Mouse (Mus musculus) heart, embryonic 16.5 days (tissue): Measurements from ENCODE around the gene Tmem209. TPM values are rescaled to one million over a fixed set of nuclear protein-coding genes. Genes with fewer than 3 reads are reported as not detected.

Experiments
- ATAC-seq: fragments of 200-750 bp; cut with Nextera tagmentation; replicated peaks from 2 replicates; pipeline ENCODE4 v1.8.0; 2017; ENCODE audit warnings: moderate number of reproducible peaks; ENCODE audit not compliant: insufficient read depth, low FRiP score; ENCODE audit errors: extremely low read depth
- H3K27ac ChIP-seq: fragments of 300-500 bp; sonication (generic); 2 replicates; pipeline ENCODE4 v1.5.1; 2014; ENCODE audit warnings: mild to moderate bottlenecking, low read length, control low read depth, moderate library complexity
- H3K27me3 ChIP-seq: fragments of 300-500 bp; sonication (generic); 2 replicates; pipeline ENCODE4 v1.6.1; 2014; ENCODE audit warnings: low read length, mixed read lengths; ENCODE audit not compliant: control insufficient read depth, insufficient read depth
- H3K36me3 ChIP-seq: fragments of 300-500 bp; sonication (generic); 2 replicates; pipeline ENCODE4 v1.6.1; 2014; ENCODE audit not compliant: control insufficient read depth, insufficient read depth
- H3K4me1 ChIP-seq: fragments of 300-500 bp; sonication (generic); 2 replicates; pipeline ENCODE4 v1.6.1; 2014; ENCODE audit warnings: low read length, mixed read lengths; ENCODE audit not compliant: control insufficient read depth, insufficient read depth
- H3K4me2 ChIP-seq: fragments of 300-500 bp; sonication (generic); 2 replicates; pipeline ENCODE4 v1.6.1; 2014; ENCODE audit warnings: low read depth, mild to moderate bottlenecking, control low read depth, low read length
- H3K4me3 ChIP-seq: fragments of 300-500 bp; sonication (generic); 2 replicates; pipeline ENCODE4 v1.5.1; 2014; ENCODE audit warnings: mild to moderate bottlenecking, control low read depth, low read length
- H3K9ac ChIP-seq: fragments of 300-500 bp; sonication (generic); 2 replicates; pipeline ENCODE4 v1.6.1; 2014; ENCODE audit warnings: low read length, control low read depth
- H3K9me3 ChIP-seq: fragments of 300-500 bp; sonication (generic); replicated peaks from 2 replicates; pipeline ENCODE4 v1.6.1; 2016; ENCODE audit warnings: low read length; ENCODE audit not compliant: control insufficient read depth
- WGBS: fragments of 180-500 bp; shearing (Covaris S2); extraction: QIAGEN DNeasy Blood & Tissue Kit; methylation state at CpG from one replicate; pipeline ENCODE4 v1.1.7; 2014; 5-methylcytosine and 5-hydroxymethylcytosine counted together
- polyA plus RNA-seq: library from polyadenylated mRNA; unstranded; fragments of >200 nt; fragmentation: Nextera tagmentation; extraction: Ambion mirVana; gene quantifications from 2 replicates; pipeline ENCODE4 v1.2.1, GENCODE M21; 2015

The Tmem209 gene
- 21.7 and 27.6 TPM in 2 replicates for polyA plus RNA-seq

DNA sequence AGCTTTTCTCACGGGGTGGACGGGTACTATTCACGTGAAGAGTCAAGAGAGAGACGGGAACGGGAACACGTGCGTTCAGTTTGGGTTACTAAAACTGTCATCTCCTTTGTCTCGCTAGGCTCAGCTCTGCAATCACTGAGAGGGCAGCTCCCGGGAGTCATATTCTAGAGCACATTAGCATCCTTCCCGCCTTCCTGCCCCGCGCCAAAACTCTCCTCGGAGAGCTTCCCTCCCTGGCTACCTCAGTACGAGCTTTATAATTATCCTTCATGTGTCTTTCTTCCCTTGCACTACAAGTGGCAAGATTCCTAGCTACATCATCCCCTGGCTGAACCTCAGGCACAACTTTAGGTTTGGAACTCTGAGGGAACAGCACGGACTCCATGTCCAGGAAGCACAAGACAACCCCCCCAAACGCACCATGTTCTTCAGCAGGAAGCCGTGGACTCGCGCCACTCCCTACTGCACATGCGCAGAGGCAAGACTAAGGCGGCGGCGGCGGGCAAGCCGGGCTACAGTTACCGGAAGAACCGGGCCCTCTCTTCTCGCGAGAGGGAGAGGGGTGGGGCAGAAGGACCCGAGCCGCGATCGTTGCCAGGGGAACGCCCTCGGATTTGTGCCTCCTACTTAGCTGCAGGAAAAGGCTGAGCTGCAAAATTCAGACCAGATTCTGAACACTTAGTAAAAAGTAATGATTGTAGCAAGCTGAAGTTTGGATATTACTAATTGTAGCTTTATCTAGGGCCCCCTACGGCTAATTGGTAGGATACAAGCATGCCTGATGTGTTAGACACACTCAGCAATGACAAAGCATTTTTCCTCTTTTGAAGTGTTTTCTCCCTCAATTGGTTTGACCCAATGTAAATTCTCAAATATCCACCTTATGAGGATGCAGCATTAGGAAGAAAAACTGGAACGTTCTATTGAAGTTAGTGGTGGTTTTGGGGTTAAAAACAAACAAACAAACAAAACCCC, at the start of gene Tmem209, which contains the start of gene Ssmem1:
Gene Tmem209, minus strand, starts transcription at position 519 of the 975 bp plus-strand sequence.
Gene Ssmem1, plus strand, starts transcription at position 585 of the 975 bp plus-strand sequence.
- peak; percentile 99 for ATAC-seq

DNA sequence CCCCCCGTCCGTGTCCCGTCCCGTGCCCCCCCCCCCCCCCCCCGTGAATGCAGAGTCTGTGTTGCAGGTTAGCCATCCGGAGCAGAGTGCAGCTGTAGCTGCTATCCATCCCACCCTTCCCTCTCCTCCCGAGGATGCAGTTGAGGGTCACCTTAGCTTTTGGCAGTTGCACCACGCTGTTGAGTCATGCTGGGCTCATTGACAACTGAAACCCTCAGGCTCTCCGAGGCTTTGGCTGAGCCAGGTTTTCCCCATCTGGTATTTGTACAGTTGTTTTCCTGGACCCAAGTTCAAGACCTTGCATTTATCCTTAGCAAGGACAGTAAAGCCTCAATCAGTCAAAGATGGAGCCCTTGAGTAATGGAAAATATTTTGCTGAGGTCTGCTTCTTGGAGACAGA, 46.5 kb upstream of the Tmem209 start:
- H3K9me3 ChIP-seq = no peaks in the 10 kb centered on the region
- peaks cover 14% of the 10 kb centered on the region for H3K4me1 ChIP-seq
- H3K27ac ChIP-seq = 0 out of 2 replicates have a peak overlapping the region, but pooled peaks have one; percentile 18
- no peak overlapping the region for H3K4me2 ChIP-seq
- no peak overlapping the region for H3K4me3 ChIP-seq
- WGBS = 8% methylated on average over 6 of the region's 9 CpGs
- no peak overlapping the region for H3K9ac ChIP-seq
- 0 out of 2 replicates have a peak, but pooled peaks have one; percentile 30 for ATAC-seq
- H3K27me3 ChIP-seq = no peaks in the 10 kb centered on the region
- no peaks in the 10 kb centered on the region for H3K36me3 ChIP-seq

More for the DNA sequence above, at the start of gene Tmem209, which contains the start of gene Ssmem1:
- peaks cover 12% of the 10 kb centered on the region for H3K36me3 ChIP-seq
- no peaks in the 10 kb centered on the region; the same call in 1 of the 2 replicates for H3K9me3 ChIP-seq
- H3K9ac ChIP-seq = peak within 1 kb of the TSS; percentile 83
- H3K27ac ChIP-seq = peak within 1 kb of the TSS; percentile 99
- under 1% methylated on average over 37 of the region's 37 CpGs for WGBS
- H3K4me1 ChIP-seq = peaks cover 8% of the 10 kb centered on the region
- peak within 1 kb of the TSS; percentile 87 for H3K4me2 ChIP-seq
- H3K27me3 ChIP-seq = no peaks in the 10 kb centered on the region
- peak within 1 kb of the TSS; percentile 68 for H3K4me3 ChIP-seq

DNA sequence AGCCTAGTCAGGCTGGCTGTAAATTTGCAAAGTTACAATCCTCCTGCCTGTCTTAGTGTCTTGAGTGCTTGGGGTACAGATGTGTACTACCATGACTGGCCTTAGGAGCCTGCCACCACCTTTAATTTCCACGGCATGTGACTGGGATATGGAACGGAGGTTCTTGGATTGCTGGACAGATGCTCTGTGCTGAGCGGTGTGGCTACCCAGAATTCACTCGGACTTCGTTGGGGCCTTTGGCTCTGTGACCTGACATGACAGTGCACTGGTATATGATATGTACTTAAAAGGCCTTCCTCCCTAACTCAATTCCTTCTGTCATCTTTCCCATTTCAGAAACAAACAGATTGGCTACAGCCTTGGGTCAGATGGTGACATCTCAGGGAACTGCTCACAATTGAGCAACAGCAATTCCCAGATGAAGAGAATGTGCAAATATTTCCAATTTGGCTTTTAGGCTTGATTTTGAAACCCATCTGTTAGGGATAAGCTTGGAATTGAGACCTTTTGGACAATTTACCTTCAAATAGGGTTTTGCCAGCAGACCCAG, 45.1 kb upstream of the Tmem209 start:
- H3K9me3 ChIP-seq = no peaks in the 10 kb centered on the region
- 82% methylated on average over 5 of the region's 5 CpGs for WGBS
- no peak overlapping the region for H3K4me3 ChIP-seq
- H3K9ac ChIP-seq = no peak overlapping the region
- no peaks in the 10 kb centered on the region for H3K27me3 ChIP-seq
- peaks cover 14% of the 10 kb centered on the region for H3K4me1 ChIP-seq
- H3K4me2 ChIP-seq = no peak overlapping the region
- H3K36me3 ChIP-seq = no peaks in the 10 kb centered on the region
- no peak for ATAC-seq
- no peak overlapping the region for H3K27ac ChIP-seq

DNA sequence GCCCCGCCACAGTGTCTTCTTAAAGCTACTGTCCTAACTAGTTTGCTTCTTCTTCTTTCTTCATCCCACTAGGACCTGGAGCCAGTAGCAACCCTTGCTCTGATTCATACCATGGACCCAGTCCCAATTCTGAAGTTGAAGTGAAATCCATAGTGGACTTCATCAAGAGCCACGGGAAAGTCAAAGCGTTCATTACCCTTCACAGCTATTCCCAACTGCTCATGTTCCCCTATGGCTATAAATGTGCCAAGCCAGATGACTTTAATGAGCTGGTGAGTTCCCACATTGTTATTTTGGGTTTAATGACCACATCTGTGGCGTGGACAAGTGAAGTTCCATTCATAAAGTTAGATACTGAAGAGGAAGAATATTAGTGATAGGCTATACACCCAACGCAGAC, 44.5 kb upstream of the Tmem209 start:
- Histone ChIP-seq H3K4me2 (no peak overlapping the region), H3K9me3 (no peaks in the 10 kb centered on the region), H3K27ac (no peak overlapping the region), H3K4me3 (no peak overlapping the region), H3K27me3 (no peaks in the 10 kb centered on the region), H3K4me1 (peaks cover 18% of the 10 kb centered on the region), H3K36me3 (no peaks in the 10 kb centered on the region), H3K9ac (no peak overlapping the region)
- WGBS = 82% methylated on average over 5 of the region's 5 CpGs
- no peak for ATAC-seq

DNA sequence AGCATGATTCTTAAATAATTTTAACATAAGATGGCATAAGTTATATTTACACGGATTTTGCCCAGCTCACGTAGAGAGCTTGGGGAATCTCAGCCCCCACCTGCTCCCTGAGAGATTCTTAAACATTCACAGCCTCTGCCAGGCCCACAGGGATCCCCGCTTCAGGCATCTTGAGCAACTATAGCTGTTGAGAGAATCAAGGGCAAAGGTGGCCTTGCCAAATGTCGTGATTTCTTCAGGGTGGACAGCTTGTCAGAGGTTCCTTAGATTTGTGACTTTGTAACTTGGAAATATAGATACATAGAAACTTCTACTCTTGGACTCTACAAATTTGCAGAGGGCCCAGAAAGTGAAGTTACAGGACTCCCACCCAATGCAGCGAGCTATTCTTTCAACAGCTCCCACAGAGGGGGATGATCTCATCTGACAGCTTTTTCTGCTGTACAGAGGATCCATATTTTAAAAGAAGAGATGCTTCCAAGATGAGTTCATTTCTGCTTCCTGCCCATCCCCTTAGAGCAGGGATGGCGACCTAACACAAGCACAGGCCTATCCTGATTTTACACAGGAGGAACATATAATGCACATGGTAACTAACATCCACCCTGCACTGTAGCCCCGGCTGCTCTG, 43.9 kb upstream of the Tmem209 start:
- no peak overlapping the region for H3K9ac ChIP-seq
- H3K36me3 ChIP-seq = no peaks in the 10 kb centered on the region
- no peak for ATAC-seq
- no peak overlapping the region for H3K27ac ChIP-seq
- no peaks in the 10 kb centered on the region for H3K9me3 ChIP-seq
- H3K4me1 ChIP-seq = peaks cover 20% of the 10 kb centered on the region
- no peaks in the 10 kb centered on the region for H3K27me3 ChIP-seq
- H3K4me3 ChIP-seq = no peak overlapping the region
- 69% methylated on average over 7 of the region's 7 CpGs for WGBS
- H3K4me2 ChIP-seq = no peak overlapping the region

DNA sequence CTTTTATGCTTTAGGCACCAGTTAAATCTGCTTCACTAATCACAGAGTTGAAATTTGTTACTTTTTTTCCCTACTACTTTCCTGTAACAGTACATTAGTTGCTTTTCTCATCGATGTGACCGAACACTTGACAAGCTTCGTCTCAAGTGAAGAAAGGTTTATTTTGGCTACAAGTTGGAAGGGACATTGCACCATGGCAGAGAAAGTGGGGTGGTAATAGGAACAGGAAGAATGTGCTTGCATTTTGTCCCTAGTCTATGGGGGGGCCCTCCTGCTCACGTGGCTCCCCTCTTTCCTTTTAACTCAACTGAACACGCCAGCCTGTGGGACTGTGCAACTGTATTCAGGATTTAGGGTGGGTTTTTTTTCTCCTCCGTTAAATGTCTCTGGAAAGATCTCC, 43.0 kb upstream of the Tmem209 start:
- Histone ChIP-seq H3K27me3 (no peaks in the 10 kb centered on the region), H3K4me2 (no peak overlapping the region), H3K27ac (peak overlapping the region; percentile 48; the same call in 1 of the 2 replicates), H3K9ac (no peak overlapping the region; the same call in 1 of the 2 replicates), H3K4me3 (no peak overlapping the region), H3K36me3 (no peaks in the 10 kb centered on the region), H3K4me1 (peaks cover 26% of the 10 kb centered on the region), H3K9me3 (no peaks in the 10 kb centered on the region)
- 57% methylated on average over 6 of the region's 6 CpGs for WGBS
- ATAC-seq = no peak

DNA sequence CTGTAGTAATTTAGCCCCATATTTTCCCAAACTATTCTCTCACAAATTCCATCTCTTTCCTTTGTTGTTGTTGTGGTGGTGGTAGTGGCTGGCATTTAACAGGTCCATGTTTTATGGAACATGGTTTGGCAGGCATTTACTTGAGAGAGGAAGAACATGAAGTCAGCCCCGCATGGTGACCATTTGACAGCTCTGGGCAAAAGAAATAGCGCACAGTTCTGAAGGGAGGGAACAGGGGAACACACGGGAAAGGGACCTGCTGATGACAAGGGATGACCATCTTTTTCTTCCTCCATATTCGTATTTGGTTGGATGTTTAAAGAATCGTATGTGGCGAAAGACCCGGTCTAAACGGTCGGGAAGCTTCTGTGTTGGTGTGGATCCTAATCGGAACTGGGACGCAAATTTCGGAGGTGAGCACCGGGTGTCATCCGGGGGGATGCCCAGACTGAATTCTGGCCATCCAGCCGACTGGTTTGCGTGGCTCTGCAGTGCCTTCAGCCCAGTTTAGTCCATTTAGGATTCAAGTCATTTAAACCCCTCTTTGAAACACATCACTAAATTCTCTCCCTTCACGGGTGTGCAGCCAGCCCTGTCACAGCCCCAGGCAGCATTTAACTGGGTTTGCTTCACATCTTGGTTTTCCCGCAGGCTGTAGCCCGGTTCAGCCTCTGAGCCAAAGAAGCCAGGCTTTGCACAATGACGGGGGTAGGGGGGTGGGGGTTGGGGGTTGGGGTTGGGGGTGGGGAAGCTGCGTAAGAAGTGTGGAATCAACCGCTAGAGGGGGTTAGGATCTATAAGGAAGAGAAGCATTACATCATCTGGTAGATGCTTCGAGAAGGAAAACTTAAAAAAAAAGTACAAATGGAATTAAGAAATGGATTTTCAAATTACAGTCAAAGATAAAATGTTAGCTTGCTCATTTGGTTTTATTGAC, 42.3 kb upstream of the Tmem209 start:
- Histone ChIP-seq H3K4me3 (peak overlapping the region; percentile 15; the same call in 1 of the 2 replicates), H3K36me3 (no peaks in the 10 kb centered on the region), H3K9ac (no peak overlapping the region; the same call in 1 of the 2 replicates), H3K9me3 (no peaks in the 10 kb centered on the region), H3K4me1 (peaks cover 30% of the 10 kb centered on the region), H3K4me2 (peak overlapping the region; percentile 39), H3K27ac (peak overlapping the region; percentile 48; the same call in 1 of the 2 replicates), H3K27me3 (no peaks in the 10 kb centered on the region)
- WGBS = 44% methylated on average over 23 of the region's 23 CpGs
- ATAC-seq = no peak

DNA sequence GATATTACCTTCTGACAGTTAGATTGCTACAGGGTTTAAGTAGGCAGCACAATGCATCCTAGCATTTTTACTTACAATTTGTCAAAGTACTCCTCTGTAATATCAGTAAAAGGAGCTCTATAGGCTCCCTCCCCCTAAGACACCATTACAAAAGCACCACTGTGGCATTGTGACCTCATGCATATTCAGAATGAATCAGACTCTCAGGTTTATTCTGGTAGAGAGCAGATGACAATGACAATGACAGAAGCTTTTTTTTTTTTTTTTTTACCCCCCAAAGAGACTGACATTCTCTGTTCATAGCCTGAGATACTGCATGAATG, 41.6 kb upstream of the Tmem209 start:
- Histone ChIP-seq H3K36me3 (no peaks in the 10 kb centered on the region), H3K27ac (no peak overlapping the region), H3K9ac (no peak overlapping the region), H3K4me3 (no peak overlapping the region), H3K4me2 (no peak overlapping the region), H3K4me1 (peaks cover 33% of the 10 kb centered on the region), H3K27me3 (no peaks in the 10 kb centered on the region), H3K9me3 (no peaks in the 10 kb centered on the region)
- no peak for ATAC-seq
